Mouse (Mus musculus) CH12.LX (cell line): ENCODE results near the gene Abi1. TPM values are rescaled to one million over a fixed set of nuclear protein-coding genes. Genes with fewer than 3 reads are reported as not detected.
A peak's percentile ranks its signal among the peaks of the same experiment; 100 is the strongest.

Source experiments
- DNase-seq: peaks from one replicate; pipeline ENCODE4 v3.0.0-alpha.2; 2013; ENCODE audit errors: extremely low read depth
- H3K27ac ChIP-seq: 2 replicates; pipeline ENCODE4 v1.5.1; 2012; ENCODE audit warnings: low read depth, mild to moderate bottlenecking, control low read depth, moderate library complexity; ENCODE audit not compliant: insufficient read depth
- H3K27me3 ChIP-seq: replicated peaks from 2 replicates; pipeline ENCODE3; 2012; ENCODE audit warnings: inconsistent platforms
- H3K36me3 ChIP-seq, 2 experiments: replicated peaks in 1 of 2; 2 replicates each; pipeline versions ENCODE3 to v1.6.1; 2012; ENCODE audit warnings: inconsistent platforms in 1 of 2, low read length in 1 of 2, mild to moderate bottlenecking in 1 of 2, mixed read lengths in 1 of 2, moderate library complexity in 1 of 2; ENCODE audit not compliant: control insufficient read depth in 1 of 2, insufficient read depth in 1 of 2
- H3K4me1 ChIP-seq, 2 experiments: 2 replicates each; pipeline ENCODE4 v1.6.1; 2012; ENCODE audit warnings: inconsistent platforms in 1 of 2, moderate library complexity in 1 of 2; ENCODE audit not compliant: insufficient read depth in 2 of 2, control insufficient read depth in 1 of 2
- H3K4me2 ChIP-seq: 2 replicates; pipeline ENCODE4 v1.6.1; 2012; ENCODE audit warnings: low read depth, mild to moderate bottlenecking, control low read depth; ENCODE audit not compliant: poor library complexity, insufficient read depth, severe bottlenecking
- H3K4me3 ChIP-seq, 3 experiments: fragments of 150-350 bp in 1 of 3; sonication (generic) in 1 of 3; replicated peaks in 1 of 3; 2 replicates each; pipeline versions ENCODE3 to v1.5.1; 2011 to 2012; ENCODE audit warnings: low read depth in 2 of 3, low read length in 2 of 3, mild to moderate bottlenecking in 2 of 3, moderate library complexity in 2 of 3, control low read depth in 1 of 3, improper control_type of control experiment in 1 of 3, inconsistent platforms in 1 of 3, mixed read lengths in 1 of 3; ENCODE audit not compliant: poor library complexity in 1 of 3
- H3K79me2 ChIP-seq: replicated peaks from 2 replicates; pipeline ENCODE4 v1.6.1; 2012; ENCODE audit warnings: mild to moderate bottlenecking, moderate library complexity; ENCODE audit not compliant: control insufficient read depth, poor library complexity, insufficient read depth, severe bottlenecking; ENCODE audit errors: extremely low read depth
- H3K9ac ChIP-seq: 2 replicates; pipeline ENCODE4 v1.6.1; 2012; ENCODE audit warnings: low read depth, mild to moderate bottlenecking, control low read depth, moderate library complexity; ENCODE audit not compliant: insufficient read depth
- H3K9me3 ChIP-seq: replicated peaks from 2 replicates; pipeline ENCODE3; 2012; ENCODE audit warnings: low read length, inconsistent platforms, mixed read lengths
- CHD1 ChIP-seq: IDR thresholded peaks from 2 replicates; pipeline ENCODE4 v1.6.1; 2012; ENCODE audit warnings: low read depth, low read length, improper control_type of control experiment, inconsistent platforms
- EP300 ChIP-seq: IDR thresholded peaks from 2 replicates; pipeline ENCODE4 v1.6.1; 2011; ENCODE audit warnings: low read length, improper control_type of control experiment
- KAT2A ChIP-seq: IDR thresholded peaks from 2 replicates; pipeline ENCODE4 v1.6.1; 2012; ENCODE audit warnings: low read length, improper control_type of control experiment, inconsistent platforms; ENCODE audit not compliant: insufficient replicate concordance
- MAZ ChIP-seq: IDR thresholded peaks from 2 replicates; pipeline ENCODE4 v1.6.1; 2012; ENCODE audit warnings: low read depth, mild to moderate bottlenecking, inconsistent platforms, low read length, improper control_type of control experiment, moderate library complexity
- NELFE ChIP-seq: IDR thresholded peaks from 2 replicates; pipeline ENCODE4 v1.6.1; 2011; ENCODE audit warnings: low read depth, low read length, improper control_type of control experiment
- POLR2A ChIP-seq: IDR thresholded peaks from 2 replicates; pipeline ENCODE4 v1.6.1; 2011; ENCODE audit warnings: low read depth, mild to moderate bottlenecking, improper control_type of control experiment, low read length
- RCOR1 ChIP-seq: conservative IDR thresholded peaks from 2 replicates; pipeline ENCODE4 v1.6.1; 2012; ENCODE audit warnings: low read depth, mild to moderate bottlenecking, inconsistent platforms, low read length, improper control_type of control experiment
- ZMIZ1 ChIP-seq: IDR thresholded peaks from 2 replicates; pipeline ENCODE4 v1.6.1; 2012; ENCODE audit warnings: low read depth, mild to moderate bottlenecking, inconsistent platforms, low read length, improper control_type of control experiment
- dilution Hi-C: fragments of 300-500 bp; cut with MboI; formaldehyde crosslinking; loops from 2 replicates; pipeline ENCODE4 v1.14.3; 2020; ENCODE audit warnings: low sequenced_read_pairs; ENCODE audit not compliant: extremely low pct_unique_long_range_greater_than_20kb, extremely low pct_ligation_motif_present
- in situ Hi-C: fragments of 300-500 bp; cut with MboI; formaldehyde crosslinking; loops from 3 replicates; pipeline ENCODE4 v1.14.3; 2019; ENCODE audit warnings: low sequenced_read_pairs, low pct_ligation_motif_present, low pct_unique_long_range_greater_than_20kb, mixed read lengths
- polyA plus RNA-seq: library from polyadenylated mRNA; unstranded; fragments of >175 nt; gene quantifications from 2 replicates; pipeline ENCODE4 v1.2.1, GENCODE M21; 2012; ENCODE audit warnings: low read depth; ENCODE audit not compliant: insufficient read length
- total RNA-seq, 2 experiments: library from RNA; depleted of rRNA; stranded (reverse); fragments of 300-350 nt in 1 of 2; fragments of >200 nt in 1 of 2; gene quantifications; 2 replicates each; pipeline ENCODE4 v1.2.3; 2012 to 2014

Gene Abi1
- total and polyA plus RNA-seq, 3 experiments = 45.7 to 104 (median 74.6) TPM

- H3K9me3 ChIP-seq = peaks cover 4% of the 10 kb centered on the region
- peaks cover 5 to 36% of the 10 kb centered on the region in 2 experiments for H3K36me3 ChIP-seq
- in situ Hi-C loops = no loop called here
- H3K27me3 ChIP-seq = no peaks in the 10 kb centered on the region
- peaks cover 6 to 36% of the 10 kb centered on the region in 2 experiments; a peak in 3 of 4 replicates for H3K4me1 ChIP-seq
- no peak overlapping the region for H3K4me3 ChIP-seq
- no peak overlapping the region for H3K4me2 ChIP-seq
- H3K9ac ChIP-seq = no peak overlapping the region
- H3K27ac ChIP-seq = no peak overlapping the region
- peaks cover 47% of the 10 kb centered on the region for H3K79me2 ChIP-seq
- no peak for DNase-seq
- dilution Hi-C loops = no loop called here
- no peak for TF ChIP-seq EP300
- TF ChIP-seq POLR2A = no peak
These were observed 17.0 kb downstream of the Abi1 start for GRCm38 (mm10) chr2:23023023-23023422.

DNA sequence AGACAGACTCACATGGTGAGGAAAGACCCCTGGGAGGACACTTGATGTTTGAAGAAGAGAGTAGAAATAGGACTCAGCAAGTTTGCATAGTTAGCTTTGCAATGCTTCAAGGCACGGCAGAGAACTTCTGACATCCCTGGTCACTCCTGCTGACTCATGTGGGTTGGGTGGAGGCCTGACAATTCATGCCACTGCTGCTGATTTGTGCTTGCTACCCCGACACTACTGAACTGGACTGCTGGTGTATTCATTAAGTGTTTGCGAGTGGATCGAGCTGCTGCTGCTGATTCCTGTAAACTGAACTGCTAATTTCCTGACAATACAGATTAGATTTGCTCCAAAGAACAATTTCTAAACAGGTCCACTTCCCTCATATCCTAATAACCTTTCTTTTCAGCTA, 18.3 kb downstream of the Abi1 start:
- peak; percentile 13 for DNase-seq
- dilution Hi-C loops = no loop called here
- no peak overlapping the region for H3K4me2 ChIP-seq
- H3K79me2 ChIP-seq = peaks cover 45% of the 10 kb centered on the region
- in situ Hi-C loops = no loop called here
- H3K27me3 ChIP-seq = no peaks in the 10 kb centered on the region
- peaks cover 4% of the 10 kb centered on the region for H3K9me3 ChIP-seq
- H3K4me1 ChIP-seq = peaks cover 6 to 49% of the 10 kb centered on the region in 2 experiments; a peak in 3 of 4 replicates
- H3K4me3 ChIP-seq = no peak overlapping the region
- TF ChIP-seq NELFE = no peak
- TF ChIP-seq MAZ = no peak
- TF ChIP-seq KAT2A = no peak
- peaks cover 5 to 34% of the 10 kb centered on the region in 2 experiments for H3K36me3 ChIP-seq
- no peak overlapping the region for H3K9ac ChIP-seq
- peak overlapping the region; percentile 24; the same call in 1 of the 2 replicates for H3K27ac ChIP-seq

GRCm38 (mm10) chr2:23021320-23021719, 18.7 kb downstream of the Abi1 start:
- peaks cover 4 to 53% of the 10 kb centered on the region in 2 experiments; a peak in 3 of 4 replicates for H3K4me1 ChIP-seq
- DNase-seq = no peak
- TF ChIP-seq ZMIZ1 (no peak), RCOR1 (no peak), MAZ (no peak), CHD1 (no peak)
- no peak overlapping the region for H3K27ac ChIP-seq
- no peak overlapping the region for H3K4me2 ChIP-seq
- no peaks in the 10 kb centered on the region for H3K27me3 ChIP-seq
- H3K79me2 ChIP-seq = peaks cover 45% of the 10 kb centered on the region
- in situ Hi-C loops = no loop called here
- H3K4me3 ChIP-seq = no peak overlapping the region
- dilution Hi-C loops = no loop called here
- H3K36me3 ChIP-seq = peaks cover 2 to 32% of the 10 kb centered on the region in 2 experiments
- H3K9ac ChIP-seq = no peak overlapping the region
- H3K9me3 ChIP-seq = peaks cover 4% of the 10 kb centered on the region
